Comparison of ENCODE assay signal across 8 mouse cellular contexts in genomic region chr13:74640523-74640920, GRCm38 (mm10). TPM values are rescaled to one million over a fixed set of nuclear protein-coding genes. Genes with fewer than 3 reads are reported as not detected.
DNase-seq lines count a peak whose midpoint lies in the region; ATAC-seq and TF ChIP-seq lines count a peak whose summit lies in the region.
"Not testable (repeated sequence)": the region's sequence is repeated elsewhere in the genome, so short reads cannot be mapped to it uniquely, and the experiment has no call there.

No protein-coding gene starts in this region.

- TF ChIP-seq EP300 in liver, embryonic 14.5 days (IDR thresholded peaks at IDR 0.05; ENCODE audit: low read depth): not testable (repeated sequence)

- H3K36me3 ChIP-seq in E14TG2a.4 (ENCODE audit: insufficient read depth, low read length); embryonic facial prominence, embryonic 13.5 days; hindbrain, embryonic 13.5 days; kidney, postnatal 0 days (ENCODE audit: insufficient read depth, low read length); liver, embryonic 14.5 days (replicated peaks; ENCODE audit: control insufficient read depth, insufficient read depth, low read depth); midbrain, embryonic 12.5 days; small intestine, adult 2 months (ENCODE audit: control insufficient read depth, insufficient read depth, low read length): not testable (repeated sequence)

- intact Hi-C loops in gastrocnemius, adult 2 months (cut with DNase I): loop anchor here (1.0 kb wide), 1 partner anchor 23 kb away; no protein-coding TSS in a partner anchor

- not testable (repeated sequence) for TF ChIP-seq CTCF in E14TG2a.4 (conservative IDR thresholded peaks at IDR 0.05; ENCODE audit: low read length); gastrocnemius, adult 2 months (IDR thresholded peaks at IDR 0.05); kidney, postnatal 0 days (IDR thresholded peaks at IDR 0.05; ENCODE audit: low read depth); liver, embryonic 14.5 days (IDR thresholded peaks at IDR 0.05; ENCODE audit: low read depth); small intestine, adult 2 months (IDR thresholded peaks at IDR 0.05; ENCODE audit: extremely low read depth, insufficient read length, insufficient replicate concordance, low read depth, low read length)

- TF ChIP-seq POLR2A in small intestine, adult 2 months (IDR thresholded peaks at IDR 0.05; ENCODE audit: low read depth, low read length): not testable (repeated sequence)

- H3K4me3 ChIP-seq in E14TG2a.4 (replicated peaks; ENCODE audit: low read length): peak overlapping the region; percentile 88; the same call in 1 of the 2 replicates
- peak overlapping the region; percentile 81 for H3K4me3 ChIP-seq in embryonic facial prominence, embryonic 13.5 days
- peak overlapping the region; percentile 100 for H3K4me3 ChIP-seq in gastrocnemius, adult 2 months
- H3K4me3 ChIP-seq in hindbrain, embryonic 13.5 days: peak overlapping the region; percentile 77
- H3K4me3 ChIP-seq in kidney, postnatal 0 days (replicated peaks; ENCODE audit: low read depth, low read length): peak overlapping the region; percentile 86
- peak overlapping the region; percentile 86 to 99; a peak in 3 of 4 replicates for H3K4me3 ChIP-seq in liver, embryonic 14.5 days (ENCODE audit: insufficient read depth in 1 of 2, low read depth in 2 of 2, low read length in 2 of 2)
- H3K4me3 ChIP-seq in midbrain, embryonic 12.5 days: peak overlapping the region; percentile 72
- H3K4me3 ChIP-seq in small intestine, adult 2 months (ENCODE audit: low read depth, low read length): peak overlapping the region; percentile 84

- not testable (repeated sequence) for H3K27ac ChIP-seq in embryonic facial prominence, embryonic 13.5 days; hindbrain, embryonic 13.5 days; kidney, postnatal 0 days; liver, embryonic 14.5 days; midbrain, embryonic 12.5 days (replicated peaks); small intestine, adult 2 months (ENCODE audit: insufficient read depth, low read depth, low read length)
- H3K27ac ChIP-seq in gastrocnemius, adult 2 months: peak overlapping the region; percentile 99

- H3K4me2 ChIP-seq in embryonic facial prominence, embryonic 13.5 days: peak overlapping the region; percentile 70
- peak overlapping the region; percentile 92 for H3K4me2 ChIP-seq in hindbrain, embryonic 13.5 days
- peak overlapping the region; percentile 65 for H3K4me2 ChIP-seq in kidney, postnatal 0 days (ENCODE audit: low read length)
- H3K4me2 ChIP-seq in liver, embryonic 14.5 days (ENCODE audit: low read depth): peak overlapping the region; percentile 90
- peak overlapping the region; percentile 77 for H3K4me2 ChIP-seq in midbrain, embryonic 12.5 days (replicated peaks)

- H3K27me3 ChIP-seq in E14TG2a.4 (ENCODE audit: insufficient read depth, low read length): peaks cover 20% of the 10 kb centered on the region
- H3K27me3 ChIP-seq in embryonic facial prominence, embryonic 13.5 days; hindbrain, embryonic 13.5 days; kidney, postnatal 0 days (ENCODE audit: insufficient read depth, low read length); liver, embryonic 14.5 days (ENCODE audit: control insufficient read depth, insufficient read depth, low read length); midbrain, embryonic 12.5 days; small intestine, adult 2 months (ENCODE audit: control insufficient read depth, insufficient read depth, low read length): not testable (repeated sequence)

- not testable (repeated sequence) for H3K9ac ChIP-seq in embryonic facial prominence, embryonic 13.5 days; hindbrain, embryonic 13.5 days; kidney, postnatal 0 days (ENCODE audit: low read depth, low read length); liver, embryonic 14.5 days (replicated peaks)
- H3K9ac ChIP-seq in midbrain, embryonic 12.5 days (replicated peaks): peak overlapping the region; percentile 85; the same call in 1 of the 2 replicates

- not testable (repeated sequence) for H3K9me3 ChIP-seq in E14TG2a.4 (ENCODE audit: low read length); embryonic facial prominence, embryonic 13.5 days; hindbrain, embryonic 13.5 days; kidney, postnatal 0 days (replicated peaks; ENCODE audit: low read length); liver, embryonic 14.5 days (ENCODE audit: control insufficient read depth, low read length); midbrain, embryonic 12.5 days

- 44% methylated on average over 3 of the region's 3 CpGs for WGBS in embryonic facial prominence, embryonic 13.5 days
- 68% methylated on average over 3 of the region's 3 CpGs for WGBS in hindbrain, embryonic 13.5 days
- WGBS in kidney, postnatal 0 days: 63% methylated on average over 3 of the region's 3 CpGs
- WGBS in liver, embryonic 14.5 days (ENCODE audit: insufficient replicate concordance): 43% methylated on average over 3 of the region's 3 CpGs
- WGBS in midbrain, embryonic 12.5 days: 75% methylated on average over 3 of the region's 3 CpGs
- 45% methylated on average over 3 of the region's 3 CpGs for WGBS in small intestine, adult 2 months

- not testable (repeated sequence) for H3K4me1 ChIP-seq in E14TG2a.4 (replicated peaks; ENCODE audit: low read depth, low read length); embryonic facial prominence, embryonic 13.5 days; hindbrain, embryonic 13.5 days (replicated peaks); kidney, postnatal 0 days (replicated peaks; ENCODE audit: insufficient read depth, low read length); liver, embryonic 14.5 days (replicated peaks; ENCODE audit: control insufficient read depth in 2 of 2, insufficient read depth in 2 of 2, low read length in 1 of 2); midbrain, embryonic 12.5 days; small intestine, adult 2 months (ENCODE audit: control insufficient read depth, insufficient read depth, insufficient read length, low read length)

- ATAC-seq in embryonic facial prominence, embryonic 13.5 days (ENCODE audit: insufficient number of reproducible peaks, insufficient read depth, low FRiP score, low TSS enrichment, low read depth); hindbrain, embryonic 13.5 days (ENCODE audit: low FRiP score); kidney, postnatal 0 days (replicated peaks; ENCODE audit: low FRiP score, low read depth); liver, embryonic 14.5 days (ENCODE audit: insufficient read depth); midbrain, embryonic 12.5 days (ENCODE audit: low FRiP score, low read depth): not testable (repeated sequence)

- not testable (repeated sequence) for DNase-seq in gastrocnemius, adult 2 months; kidney, postnatal 0 days (ENCODE audit: low spot score); liver, embryonic 14.5 days (ENCODE audit: low read depth in 3 of 3, low spot score in 3 of 3)

RNA-seq across cellular contexts. Expression of gene Erap1, which starts 1.2 kb away (rescaled TPM):
- 6.3 and 7.8 TPM in 2 replicates for polyA plus RNA-seq in embryonic facial prominence, embryonic 13.5 days (2015; fragmentation: Nextera tagmentation; extraction: Ambion mirVana)
- 10 to 100 TPM; 23.5 to 37.2 TPM for total RNA-seq in gastrocnemius, adult 2 months (2021)
- 4.6 and 7.1 TPM in 2 replicates for polyA plus RNA-seq in hindbrain, embryonic 13.5 days (2015; fragmentation: Nextera tagmentation; extraction: Ambion mirVana)
- polyA plus RNA-seq in kidney, postnatal 0 days (2015; fragmentation: Nextera tagmentation; extraction: Ambion mirVana): 28.0 and 29.7 TPM in 2 replicates
- 4.3 and 6.9 TPM in 2 replicates for polyA plus RNA-seq in liver, embryonic 14.5 days (2012; rRNA removed)
- polyA plus RNA-seq in liver, embryonic 14.5 days (2014; fragmentation: Nextera tagmentation; extraction: Ambion mirVana): 17.6 and 21.6 TPM in 2 replicates
- polyA plus RNA-seq in midbrain, embryonic 12.5 days (2016; fragmentation: Nextera tagmentation; extraction: Ambion mirVana): 3.3 and 5.1 TPM in 2 replicates
- 7.6 and 16.2 TPM in 2 replicates for polyA plus RNA-seq in small intestine, adult 2 months (2012; rRNA removed)
